Mouse (Mus musculus): Measurements from ENCODE around the gene Mllt1. TPM values are rescaled to one million over a fixed set of nuclear protein-coding genes. Genes with fewer than 3 reads are reported as not detected.
A peak's percentile ranks its signal among the peaks of the same experiment; 100 is the strongest.

Mllt1 gene
- polyA plus RNA-seq, 1 experiment from 2014 or later, result 27.2 TPM

DNA sequence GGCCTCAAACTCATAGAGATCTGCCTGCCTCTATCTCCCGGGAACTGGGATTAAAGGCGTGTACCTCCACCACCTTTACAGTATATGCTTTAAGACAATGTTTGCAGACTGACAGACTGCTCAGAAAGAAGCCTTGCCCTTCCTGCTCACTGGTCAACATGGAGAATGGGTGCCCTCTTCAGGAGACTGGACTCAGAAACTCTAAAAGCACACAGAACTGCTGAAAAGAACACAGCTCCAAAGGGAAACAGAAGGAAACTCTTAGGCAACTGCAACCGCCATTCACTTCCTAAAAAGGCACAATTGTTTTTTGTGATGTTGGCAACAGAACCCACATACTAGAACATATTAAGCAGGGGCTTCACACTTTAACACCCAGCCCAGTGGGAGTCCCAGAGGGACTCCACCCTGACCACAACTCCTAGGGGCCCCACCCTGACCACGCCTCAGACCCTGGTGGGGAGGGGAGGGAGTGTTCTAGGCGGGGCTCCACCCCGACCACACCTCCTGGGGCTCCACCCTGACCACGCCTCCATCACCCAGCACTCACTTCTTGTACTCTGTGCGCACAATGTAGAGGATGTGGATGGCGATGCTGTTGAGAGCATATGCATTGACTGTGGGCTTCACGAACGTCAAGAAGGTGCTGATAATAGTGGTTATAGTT, 22.7 kb upstream of the Mllt1 start:
- ATAC-seq (replicated peaks; ENCODE audit: insufficient number of reproducible peaks, low FRiP score, low TSS enrichment, low read depth), result no peak
- H3K27me3 ChIP-seq (ENCODE audit: control insufficient read depth, insufficient read depth, low read length), result no peaks in the 10 kb centered on the region
- 33% methylated on average over 11 of the region's 11 CpGs for WGBS

DNA sequence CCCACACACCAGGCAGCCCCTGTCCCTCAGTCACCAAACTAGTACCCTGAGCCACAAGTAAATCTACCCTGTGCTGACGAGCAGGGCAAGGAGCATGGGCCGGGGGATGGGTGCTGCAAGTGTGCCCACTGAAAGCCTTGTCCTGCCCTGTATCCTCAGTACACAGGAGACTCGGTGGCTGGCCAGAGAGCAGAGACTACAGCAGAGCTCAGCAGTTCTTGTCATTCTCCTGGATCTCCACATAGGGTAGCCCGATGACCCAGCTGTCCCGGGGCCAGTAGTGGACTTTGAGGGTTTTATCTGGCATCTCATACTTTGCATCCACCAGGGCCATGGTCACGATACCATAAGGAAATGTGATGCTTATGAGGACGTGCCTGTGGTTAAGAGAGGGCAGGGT, 19.7 kb upstream of the Mllt1 start:
- DNase-seq (ENCODE audit: low spot score) (no peak), ATAC-seq (replicated peaks; ENCODE audit: insufficient number of reproducible peaks, low FRiP score, low TSS enrichment, low read depth) (no peak)
- no peaks in the 10 kb centered on the region for H3K9me3 ChIP-seq (replicated peaks; ENCODE audit: control insufficient read depth, low read length)

More for the DNA sequence above, 22.7 kb upstream of the Mllt1 start:
- Histone ChIP-seq H3K4me2 (ENCODE audit: low read depth, low read length) (no peak overlapping the region), H3K4me3 (ENCODE audit: low read depth, low read length) (no peak overlapping the region), H3K9ac (replicated peaks; ENCODE audit: low read length) (no peak overlapping the region), H3K36me3 (replicated peaks; ENCODE audit: control insufficient read depth, insufficient read depth, low read depth, low read length) (no peaks in the 10 kb centered on the region), H3K4me1 (ENCODE audit: control insufficient read depth, insufficient read depth, low read length) (no peaks in the 10 kb centered on the region), H3K27ac (replicated peaks; ENCODE audit: low read depth, low read length) (no peak overlapping the region), H3K9me3 (replicated peaks; ENCODE audit: control insufficient read depth, low read length) (no peaks in the 10 kb centered on the region)
- DNase-seq (ENCODE audit: low spot score), result no peak

GRCm38 (mm10) chr17:56952639-56953038, 17.4 kb upstream of the Mllt1 start:
- H3K4me3 ChIP-seq (ENCODE audit: low read depth, low read length), result no peak overlapping the region
- H3K27me3 ChIP-seq (ENCODE audit: control insufficient read depth, insufficient read depth, low read length), result no peaks in the 10 kb centered on the region
- 92% methylated on average over 1 of the region's 1 CpGs for WGBS
- no peak overlapping the region for H3K4me2 ChIP-seq (ENCODE audit: low read depth, low read length)
- ATAC-seq (replicated peaks; ENCODE audit: insufficient number of reproducible peaks, low FRiP score, low TSS enrichment, low read depth), result no peak
- H3K9me3 ChIP-seq (replicated peaks; ENCODE audit: control insufficient read depth, low read length), result no peaks in the 10 kb centered on the region
- H3K9ac ChIP-seq (replicated peaks; ENCODE audit: low read length), result no peak overlapping the region
- H3K27ac ChIP-seq (replicated peaks; ENCODE audit: low read depth, low read length), result no peak overlapping the region
- no peaks in the 10 kb centered on the region for H3K36me3 ChIP-seq (replicated peaks; ENCODE audit: control insufficient read depth, insufficient read depth, low read depth, low read length)
- H3K4me1 ChIP-seq (ENCODE audit: control insufficient read depth, insufficient read depth, low read length), result no peaks in the 10 kb centered on the region
- DNase-seq (ENCODE audit: low spot score), result no peak

More for the DNA sequence above, 19.7 kb upstream of the Mllt1 start:
- no peaks in the 10 kb centered on the region for H3K27me3 ChIP-seq (ENCODE audit: control insufficient read depth, insufficient read depth, low read length)
- H3K4me3 ChIP-seq (ENCODE audit: low read depth, low read length), result no peak overlapping the region
- H3K4me2 ChIP-seq (ENCODE audit: low read depth, low read length), result no peak overlapping the region
- no peaks in the 10 kb centered on the region for H3K36me3 ChIP-seq (replicated peaks; ENCODE audit: control insufficient read depth, insufficient read depth, low read depth, low read length)
- H3K9ac ChIP-seq (replicated peaks; ENCODE audit: low read length), result no peak overlapping the region
- H3K27ac ChIP-seq (replicated peaks; ENCODE audit: low read depth, low read length), result no peak overlapping the region
- WGBS, result 83% methylated on average over 7 of the region's 7 CpGs
- H3K4me1 ChIP-seq (ENCODE audit: control insufficient read depth, insufficient read depth, low read length), result no peaks in the 10 kb centered on the region

GRCm38 (mm10) chr17:56950915-56951314, 15.7 kb upstream of the Mllt1 start:
- H3K4me3 ChIP-seq (ENCODE audit: low read depth, low read length), result no peak overlapping the region
- H3K9ac ChIP-seq (replicated peaks; ENCODE audit: low read length), result no peak overlapping the region
- peak; percentile 63 for DNase-seq (ENCODE audit: low spot score)
- 18% methylated on average over 3 of the region's 3 CpGs for WGBS
- no peaks in the 10 kb centered on the region for H3K36me3 ChIP-seq (replicated peaks; ENCODE audit: control insufficient read depth, insufficient read depth, low read depth, low read length)
- H3K4me1 ChIP-seq (ENCODE audit: control insufficient read depth, insufficient read depth, low read length), result no peaks in the 10 kb centered on the region
- no peaks in the 10 kb centered on the region for H3K27me3 ChIP-seq (ENCODE audit: control insufficient read depth, insufficient read depth, low read length)
- H3K4me2 ChIP-seq (ENCODE audit: low read depth, low read length), result no peak overlapping the region
- no peak overlapping the region for H3K27ac ChIP-seq (replicated peaks; ENCODE audit: low read depth, low read length)
- no peak for ATAC-seq (replicated peaks; ENCODE audit: insufficient number of reproducible peaks, low FRiP score, low TSS enrichment, low read depth)
- H3K9me3 ChIP-seq (replicated peaks; ENCODE audit: control insufficient read depth, low read length), result no peaks in the 10 kb centered on the region

DNA sequence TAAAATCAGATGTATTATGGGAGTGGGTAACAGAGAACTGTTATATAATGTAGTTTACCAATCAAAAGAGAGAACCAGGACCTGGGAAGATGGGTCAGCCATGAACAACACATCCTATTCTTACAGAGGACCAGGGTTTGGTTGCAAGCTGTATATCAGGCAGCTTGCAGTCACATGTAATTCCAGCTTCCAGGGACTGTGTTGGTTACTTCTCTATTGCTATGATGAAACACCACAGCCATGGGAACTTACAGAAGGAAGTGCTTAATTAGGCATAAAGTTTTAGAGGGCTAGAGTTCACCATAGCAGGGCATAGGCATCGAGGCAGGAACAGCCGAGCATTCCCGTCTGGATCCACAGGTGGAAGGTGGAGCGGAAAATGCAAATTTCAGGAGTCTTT, 3.5 kb upstream of the Mllt1 start:
- WGBS, result 81% methylated on average over 4 of the region's 4 CpGs
- ATAC-seq (replicated peaks; ENCODE audit: insufficient number of reproducible peaks, low FRiP score, low TSS enrichment, low read depth), result no peak
- H3K9me3 ChIP-seq (replicated peaks; ENCODE audit: control insufficient read depth, low read length), result no peaks in the 10 kb centered on the region

DNA sequence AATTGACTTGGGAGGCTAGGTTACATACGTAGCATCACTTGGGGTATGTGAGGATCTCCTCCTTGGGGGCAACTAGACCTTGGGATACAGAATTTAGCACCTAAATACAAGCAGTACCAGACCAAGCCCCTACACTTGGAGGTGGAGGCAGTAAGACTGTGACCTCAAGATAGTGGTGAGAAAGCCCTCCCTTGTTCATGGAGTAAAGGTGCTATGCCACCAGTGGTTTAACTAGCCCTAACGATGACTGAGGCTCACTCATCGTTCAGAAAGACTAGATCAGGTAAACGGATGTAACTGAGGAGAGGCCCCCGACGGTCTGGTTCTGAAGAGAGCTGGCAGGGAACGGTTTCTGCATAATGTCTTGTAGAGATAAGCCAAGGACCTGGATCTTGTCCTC, 1.5 kb upstream of the Mllt1 start:
- no peaks in the 10 kb centered on the region for H3K36me3 ChIP-seq (replicated peaks; ENCODE audit: control insufficient read depth, insufficient read depth, low read depth, low read length)
- H3K9me3 ChIP-seq (replicated peaks; ENCODE audit: control insufficient read depth, low read length), result no peaks in the 10 kb centered on the region
- no peak for ATAC-seq (replicated peaks; ENCODE audit: insufficient number of reproducible peaks, low FRiP score, low TSS enrichment, low read depth)
- peaks cover 11% of the 10 kb centered on the region for H3K4me1 ChIP-seq (ENCODE audit: control insufficient read depth, insufficient read depth, low read length)
- H3K9ac ChIP-seq (replicated peaks; ENCODE audit: low read length), result no peak overlapping the region
- H3K4me3 ChIP-seq (ENCODE audit: low read depth, low read length), result no peak overlapping the region
- H3K27ac ChIP-seq (replicated peaks; ENCODE audit: low read depth, low read length), result no peak overlapping the region
- 91% methylated on average over 7 of the region's 7 CpGs for WGBS
- no peak overlapping the region for H3K4me2 ChIP-seq (ENCODE audit: low read depth, low read length)
- DNase-seq (ENCODE audit: low spot score), result no peak
- H3K27me3 ChIP-seq (ENCODE audit: control insufficient read depth, insufficient read depth, low read length), result no peaks in the 10 kb centered on the region

More for the DNA sequence above, 3.5 kb upstream of the Mllt1 start:
- no peaks in the 10 kb centered on the region for H3K27me3 ChIP-seq (ENCODE audit: control insufficient read depth, insufficient read depth, low read length)
- no peaks in the 10 kb centered on the region for H3K36me3 ChIP-seq (replicated peaks; ENCODE audit: control insufficient read depth, insufficient read depth, low read depth, low read length)
- H3K4me2 ChIP-seq (ENCODE audit: low read depth, low read length), result no peak overlapping the region
- peaks cover 6% of the 10 kb centered on the region; the same call in 1 of the 2 replicates for H3K4me1 ChIP-seq (ENCODE audit: control insufficient read depth, insufficient read depth, low read length)
- H3K4me3 ChIP-seq (ENCODE audit: low read depth, low read length), result no peak overlapping the region
- H3K27ac ChIP-seq (replicated peaks; ENCODE audit: low read depth, low read length), result no peak overlapping the region
- no peak overlapping the region for H3K9ac ChIP-seq (replicated peaks; ENCODE audit: low read length)
- no peak for DNase-seq (ENCODE audit: low spot score)

DNA sequence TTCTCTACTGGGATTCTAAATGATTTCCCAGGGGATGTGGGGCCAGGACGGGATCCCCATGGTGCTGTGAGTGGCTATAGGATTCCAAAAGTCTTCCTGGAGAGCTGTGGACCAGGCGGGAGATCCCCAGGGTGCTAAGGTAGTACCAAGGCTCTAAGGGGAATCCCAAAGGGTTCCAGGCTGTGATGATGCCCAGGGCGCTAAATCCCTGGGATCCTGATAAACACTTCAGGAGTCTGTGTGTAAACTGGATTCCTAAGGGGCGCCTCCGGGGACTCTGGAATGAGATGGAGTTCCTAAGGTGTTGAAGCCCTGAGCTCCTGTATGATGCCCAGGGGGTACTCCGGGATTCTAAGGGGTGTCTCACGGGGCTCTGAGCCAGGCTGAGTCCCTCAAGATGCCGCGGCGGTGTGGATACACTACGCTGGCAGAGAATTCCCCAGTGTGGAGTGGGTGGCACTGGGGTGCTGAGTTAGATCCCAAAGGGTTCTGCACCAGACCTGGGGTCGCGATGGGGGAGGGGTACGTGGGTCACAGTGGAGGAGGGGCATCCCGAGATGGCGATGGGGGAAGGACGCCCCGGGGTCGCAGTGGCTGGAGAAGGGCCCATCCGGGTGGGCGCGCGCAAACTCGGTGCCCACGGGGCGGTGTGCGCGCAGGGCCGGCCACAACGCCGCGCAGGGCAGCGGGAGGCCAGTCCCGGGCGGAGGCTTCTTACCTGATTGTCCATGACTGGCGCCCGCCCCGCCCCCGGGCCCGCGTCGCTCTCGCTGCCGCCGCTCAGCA, 477 bp downstream of the Mllt1 start:
- peak overlapping the region; percentile 78; the same call in 1 of the 2 replicates for H3K27ac ChIP-seq (replicated peaks; ENCODE audit: low read depth, low read length)
- ATAC-seq (replicated peaks; ENCODE audit: insufficient number of reproducible peaks, low FRiP score, low TSS enrichment, low read depth), result peak; percentile 60
- peak overlapping the region; percentile 97 for H3K4me3 ChIP-seq (ENCODE audit: low read depth, low read length)
- H3K9ac ChIP-seq (replicated peaks; ENCODE audit: low read length), result peak overlapping the region; percentile 89
- DNase-seq (ENCODE audit: low spot score), result no peak
- H3K27me3 ChIP-seq (ENCODE audit: control insufficient read depth, insufficient read depth, low read length), result no peaks in the 10 kb centered on the region
- peaks cover 11% of the 10 kb centered on the region for H3K4me1 ChIP-seq (ENCODE audit: control insufficient read depth, insufficient read depth, low read length)
- WGBS, result 2% methylated on average over 34 of the region's 45 CpGs
- H3K4me2 ChIP-seq (ENCODE audit: low read depth, low read length), result peak overlapping the region; percentile 88
- no peaks in the 10 kb centered on the region for H3K9me3 ChIP-seq (replicated peaks; ENCODE audit: control insufficient read depth, low read length)
- no peaks in the 10 kb centered on the region for H3K36me3 ChIP-seq (replicated peaks; ENCODE audit: control insufficient read depth, insufficient read depth, low read depth, low read length)

GRCm38 (mm10) chr17:56933395-56933794, 1.8 kb downstream of the Mllt1 start:
- peaks cover 11% of the 10 kb centered on the region for H3K4me1 ChIP-seq (ENCODE audit: control insufficient read depth, insufficient read depth, low read length)
- peak overlapping the region; percentile 13 for H3K4me2 ChIP-seq (ENCODE audit: low read depth, low read length)
- DNase-seq (ENCODE audit: low spot score) (no peak), ATAC-seq (replicated peaks; ENCODE audit: insufficient number of reproducible peaks, low FRiP score, low TSS enrichment, low read depth) (no peak)
- peak overlapping the region; percentile 97; the same call in 1 of the 2 replicates for H3K4me3 ChIP-seq (ENCODE audit: low read depth, low read length)
- H3K9me3 ChIP-seq (replicated peaks; ENCODE audit: control insufficient read depth, low read length), result no peaks in the 10 kb centered on the region
- no peak overlapping the region for H3K27ac ChIP-seq (replicated peaks; ENCODE audit: low read depth, low read length)
- H3K36me3 ChIP-seq (replicated peaks; ENCODE audit: control insufficient read depth, insufficient read depth, low read depth, low read length), result no peaks in the 10 kb centered on the region
- 87% methylated on average over 2 of the region's 2 CpGs for WGBS
- H3K9ac ChIP-seq (replicated peaks; ENCODE audit: low read length), result no peak overlapping the region; the same call in 1 of the 2 replicates
- no peaks in the 10 kb centered on the region for H3K27me3 ChIP-seq (ENCODE audit: control insufficient read depth, insufficient read depth, low read length)
